Mouse (Mus musculus) spleen, postnatal 14 days (tissue): ENCODE measurements around the gene Ubxn7.

Experiments used
- DNase-seq, 2 experiments: peaks; one replicate each; pipeline ENCODE4 v3.0.0; 2021 to 2022; ENCODE audit warnings: low spot score in 2 of 2

Gene Ubxn7

DNA sequence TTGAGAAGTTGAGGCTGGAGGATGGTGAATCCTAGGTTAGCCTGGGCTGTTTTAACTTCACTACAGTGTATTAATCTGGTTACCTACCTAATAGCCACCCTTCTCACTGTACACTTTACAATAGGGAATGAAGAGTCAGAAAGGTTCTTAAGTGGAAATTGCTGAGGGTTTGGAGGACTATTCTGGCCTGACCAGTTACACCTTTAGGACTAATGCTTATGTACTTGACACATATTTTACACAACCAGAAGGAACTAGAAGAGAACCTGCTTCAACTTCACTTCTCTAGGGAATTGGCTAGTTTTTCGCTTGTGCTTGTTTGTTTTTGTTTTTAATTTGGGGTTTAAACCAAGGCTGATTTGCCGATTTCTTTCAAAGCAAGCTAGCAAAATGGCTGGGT is 101.1 kb downstream of the Ubxn7 start:
- DNase-seq: no peak

DNA sequence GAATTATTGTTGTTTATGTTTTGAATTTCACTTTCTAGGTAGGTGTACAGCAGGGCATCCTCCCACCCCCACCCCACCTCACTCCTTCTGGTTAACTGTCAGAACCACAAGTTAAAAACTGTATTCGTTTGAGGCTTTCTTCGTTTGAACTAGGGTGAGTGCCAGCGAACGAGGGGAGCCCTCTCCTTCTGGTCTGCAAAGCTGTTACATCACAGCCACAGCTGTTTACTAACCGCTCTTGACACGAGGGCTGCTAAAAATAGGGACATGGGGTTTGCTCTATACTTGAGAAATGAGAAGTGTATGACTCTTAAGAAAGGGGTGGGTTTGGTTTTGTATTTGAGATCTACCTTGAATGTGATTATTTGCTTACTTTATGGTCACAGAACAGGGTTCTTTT is 102.0 kb downstream of the Ubxn7 start:
- DNase-seq: peak in 1 of 2 experiments; percentile 30

DNA sequence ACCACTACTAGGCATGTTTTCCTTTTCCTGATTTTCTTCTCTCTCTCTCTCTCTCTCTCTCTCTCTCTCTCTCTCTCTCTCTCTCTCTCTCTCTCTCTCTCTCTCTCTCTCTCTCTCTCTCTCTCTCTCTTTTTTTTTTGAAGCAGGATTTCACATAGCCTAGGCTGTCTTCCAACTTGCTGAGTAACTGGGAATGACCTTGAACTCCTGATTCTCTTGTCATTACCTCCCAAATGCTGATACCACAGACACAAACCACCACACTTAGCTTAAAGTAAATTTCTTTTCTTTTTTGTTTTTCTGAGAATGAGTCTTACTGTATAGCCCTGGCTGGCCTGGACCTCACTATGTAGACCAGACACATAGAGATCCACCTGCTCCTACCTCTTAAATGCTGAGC is 102.6 kb downstream of the Ubxn7 start:
- DNase-seq: no peak

DNA sequence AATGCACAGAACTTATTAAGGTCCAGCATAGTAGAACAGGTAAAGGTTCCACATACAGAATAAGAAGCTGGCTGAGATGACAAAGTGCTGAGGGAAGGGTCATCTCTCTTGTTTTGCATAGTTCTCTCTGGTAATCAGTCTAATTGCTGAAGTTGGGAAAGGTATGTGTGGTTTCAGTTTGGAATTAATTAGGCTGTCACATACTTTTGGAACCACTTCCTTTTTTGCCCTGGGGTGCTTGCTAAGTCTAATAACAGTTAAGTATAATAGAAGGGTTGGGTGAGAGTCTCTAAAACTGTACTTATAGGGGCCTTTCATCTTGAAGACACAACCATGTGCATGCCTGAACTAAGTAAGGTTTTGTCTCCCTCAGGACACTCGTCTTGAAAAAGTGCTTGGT is 104.6 kb downstream of the Ubxn7 start:
- DNase-seq: no peak

DNA sequence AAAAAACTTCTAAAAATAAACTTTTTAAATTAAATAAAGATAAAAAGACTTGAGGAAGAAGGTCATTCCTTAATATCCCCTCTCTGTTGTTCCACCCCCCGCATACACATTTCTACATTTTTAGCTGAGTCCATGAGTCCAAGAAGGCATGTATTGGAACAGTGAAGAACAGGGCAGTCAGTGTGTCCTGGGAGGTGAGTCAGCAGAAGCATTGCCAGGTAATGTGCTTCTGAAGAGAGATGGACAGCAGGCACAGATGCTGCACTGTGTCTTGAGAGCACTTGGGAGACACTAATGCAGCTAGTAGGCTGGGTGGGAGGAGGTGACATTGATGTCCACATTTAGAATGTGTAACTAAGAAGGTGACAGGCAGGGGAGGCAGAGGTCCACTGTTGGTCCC is 105.2 kb downstream of the Ubxn7 start:
- no peak for DNase-seq

DNA sequence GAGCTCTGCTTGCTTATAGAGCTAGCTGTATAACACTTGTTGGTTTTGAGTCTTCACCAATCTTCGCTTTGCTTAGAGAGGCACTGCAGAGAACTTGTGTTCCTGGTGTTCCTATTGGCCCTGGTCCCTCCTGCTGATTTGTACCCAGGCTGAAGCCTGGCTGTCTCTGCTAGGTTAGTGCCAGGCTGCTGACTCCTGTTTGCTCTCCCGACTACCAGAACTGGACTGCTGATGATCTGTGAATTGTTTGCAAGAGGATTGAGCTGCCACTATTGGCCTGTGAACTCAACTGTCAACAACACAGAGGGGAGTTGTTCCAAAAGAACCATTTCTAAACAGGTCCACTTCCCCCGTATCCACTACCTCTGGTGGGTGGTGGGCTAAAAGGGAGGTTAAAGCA is 109.4 kb downstream of the Ubxn7 start:
- DNase-seq: no peak
